Mouse (Mus musculus) liver, adult 2 months (tissue): ENCODE data around the gene Zwilch.

ENCODE experiments used
- CTCF ChIP-seq: fragments of 200-500 bp; IDR thresholded peaks from 2 replicates; pipeline ENCODE4 v1.5.1; 2011; ENCODE audit warnings: low read depth, low read length, control low read depth
- POLR2A ChIP-seq: fragments of 200-500 bp; IDR thresholded peaks from 2 replicates; pipeline ENCODE4 v1.6.1; 2011; ENCODE audit warnings: low read length, control low read depth; ENCODE audit not compliant: insufficient read depth; ENCODE audit errors: extremely low read depth

DNA sequence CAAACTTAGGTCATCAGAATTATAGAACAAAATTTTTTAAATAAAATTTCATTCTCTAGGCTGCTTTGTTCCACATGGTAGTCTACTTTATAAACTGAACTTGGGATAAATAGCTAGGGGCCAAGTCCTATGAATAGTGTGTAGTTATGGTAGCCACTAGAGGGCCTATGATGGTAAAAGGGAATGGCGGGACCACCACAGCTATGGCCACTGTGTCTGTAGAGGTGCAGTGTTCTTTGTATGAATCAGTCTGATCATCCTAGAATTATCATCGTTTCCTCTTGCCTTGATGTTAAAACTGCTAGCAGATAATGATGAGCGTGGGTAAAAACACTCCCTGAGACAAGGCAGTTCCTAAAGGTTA is 5.7 kb upstream of the Zwilch start:
- no peak for TF ChIP-seq POLR2A
- 0 out of 2 replicates have a peak, but pooled peaks have one; percentile 2 for TF ChIP-seq CTCF
